Mouse (Mus musculus): ENCODE results near the gene Slc27a1.

- TF ChIP-seq CTCF (IDR thresholded peaks at IDR 0.05; ENCODE audit: borderline replicate concordance, insufficient read depth, low read length) (no peak), POLR2A (IDR thresholded peaks at IDR 0.05; ENCODE audit: low read depth, low read length) (no peak)
These were observed 44.7 kb downstream of the Slc27a1 start for GRCm38 (mm10) chr8:71613418-71613817.
